Mouse (Mus musculus) spleen, postnatal 4 days (tissue): ENCODE measurements around the gene Lexm.
A peak's percentile ranks its signal among the peaks of the same experiment; 100 is the strongest.

ENCODE experiments used
- DNase-seq, 2 experiments: peaks; one replicate each; pipeline ENCODE4 v3.0.0; 2022; ENCODE audit warnings: low spot score in 2 of 2

The Lexm gene

DNA sequence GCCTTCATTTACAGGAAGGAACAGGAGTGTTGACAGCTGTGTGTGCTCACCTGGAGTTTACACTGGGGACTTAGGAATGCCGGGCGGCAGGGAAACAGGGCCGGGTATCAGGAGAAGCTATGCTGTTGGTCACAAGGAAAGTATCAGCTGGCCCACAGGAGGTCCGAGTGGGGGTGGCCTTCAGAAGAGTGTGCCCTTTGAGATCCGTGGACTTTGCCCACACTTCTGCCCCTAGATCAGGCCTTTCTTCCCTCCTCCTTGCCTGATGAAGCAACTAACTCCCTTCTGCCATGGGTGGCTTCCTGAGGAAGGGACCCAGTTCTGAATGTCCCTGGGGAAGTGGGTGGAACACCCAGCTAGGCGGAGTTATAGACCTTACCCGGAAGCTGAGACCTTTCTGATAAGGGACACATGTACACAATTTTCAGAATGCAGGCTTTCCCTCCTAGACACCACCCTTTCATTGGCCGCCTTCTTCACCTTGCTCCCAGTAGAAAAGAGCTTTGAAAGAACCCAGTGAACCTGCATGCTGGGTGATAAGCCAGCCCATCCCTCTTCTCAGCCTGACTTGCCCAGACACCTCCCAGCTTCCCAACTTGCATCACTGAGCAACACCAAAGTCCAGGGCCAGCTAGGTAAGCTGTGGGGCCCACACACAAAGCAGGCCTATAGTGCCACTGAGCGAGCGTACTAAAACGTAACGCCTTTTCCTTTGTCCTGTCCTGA, 34.5 kb downstream of the Lexm start:
- DNase-seq, result peak in 1 of 2 experiments; percentile 23

DNA sequence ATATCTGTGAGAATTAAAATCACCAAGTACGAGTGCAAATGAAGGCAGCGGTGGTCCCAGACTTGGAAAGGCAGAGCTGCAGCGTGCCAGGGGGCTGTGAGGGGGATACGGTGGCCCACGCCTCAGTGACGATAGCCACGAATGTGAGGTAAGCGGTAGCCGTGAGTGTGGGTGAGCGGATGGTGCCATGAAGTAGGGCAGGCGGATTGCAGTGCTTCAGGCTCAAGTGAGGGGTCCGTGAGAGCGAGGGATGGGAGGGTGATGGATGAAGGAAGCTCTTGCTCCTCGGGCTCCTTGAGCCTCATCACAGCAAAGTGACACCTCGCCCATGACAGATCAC, 35.2 kb downstream of the Lexm start:
- DNase-seq, result no peak

DNA sequence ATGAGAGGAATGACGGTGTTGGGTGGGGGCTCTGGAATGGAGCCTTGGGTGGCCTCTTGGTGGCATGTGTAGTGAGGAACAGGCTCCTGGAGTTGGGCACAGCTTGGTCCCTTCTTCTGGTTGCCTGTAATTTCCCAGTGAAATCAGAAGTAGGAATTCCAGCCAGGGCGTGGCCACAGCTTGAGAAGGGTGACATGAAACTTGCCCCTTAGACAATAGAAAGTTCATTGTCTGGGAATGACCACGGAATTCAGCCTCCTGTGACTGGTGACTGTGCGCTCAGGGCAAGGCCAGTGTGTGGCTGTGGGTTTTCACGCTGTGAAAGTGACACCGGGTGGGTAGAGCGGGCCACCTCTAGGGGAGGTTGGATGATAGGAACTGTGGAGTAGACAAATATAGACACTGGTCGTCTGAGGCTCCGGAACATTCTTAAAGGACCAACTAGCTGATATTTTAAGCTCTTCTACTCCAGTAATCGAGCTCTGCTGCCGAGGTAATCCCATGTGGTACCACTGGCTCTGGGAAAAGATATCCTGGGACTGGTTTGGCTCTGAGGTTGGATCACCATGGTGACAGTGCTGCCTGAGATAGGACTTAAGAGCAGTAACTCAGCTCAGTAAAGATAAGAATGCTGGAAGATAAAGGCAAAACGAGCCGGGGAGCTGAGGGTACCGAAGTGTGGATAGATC, 35.7 kb downstream of the Lexm start:
- no peak for DNase-seq

DNA sequence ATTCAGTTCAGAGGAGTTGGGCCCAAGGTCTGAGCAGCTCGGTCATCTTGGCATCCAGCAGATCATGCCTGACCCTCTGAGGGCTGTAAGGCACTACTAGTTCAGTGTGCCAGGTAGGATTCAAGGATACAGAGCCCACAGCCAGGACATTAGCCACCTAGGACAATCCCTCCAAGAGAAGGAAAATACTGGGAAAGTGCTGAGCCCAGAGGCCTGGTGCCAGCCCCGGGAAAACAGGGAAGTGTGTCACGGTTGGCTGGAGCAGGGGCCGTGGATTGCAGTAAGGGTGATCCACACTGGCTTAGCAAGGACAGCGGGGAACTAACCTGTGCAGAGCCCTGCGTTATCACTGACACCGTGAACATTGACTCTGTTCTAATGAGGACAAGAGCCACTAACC, 39.5 kb downstream of the Lexm start:
- DNase-seq, result no peak

- no peak for DNase-seq
Observed at GRCm38 (mm10) chr4:106575022-106575421, 42.0 kb downstream of the Lexm start.

DNA sequence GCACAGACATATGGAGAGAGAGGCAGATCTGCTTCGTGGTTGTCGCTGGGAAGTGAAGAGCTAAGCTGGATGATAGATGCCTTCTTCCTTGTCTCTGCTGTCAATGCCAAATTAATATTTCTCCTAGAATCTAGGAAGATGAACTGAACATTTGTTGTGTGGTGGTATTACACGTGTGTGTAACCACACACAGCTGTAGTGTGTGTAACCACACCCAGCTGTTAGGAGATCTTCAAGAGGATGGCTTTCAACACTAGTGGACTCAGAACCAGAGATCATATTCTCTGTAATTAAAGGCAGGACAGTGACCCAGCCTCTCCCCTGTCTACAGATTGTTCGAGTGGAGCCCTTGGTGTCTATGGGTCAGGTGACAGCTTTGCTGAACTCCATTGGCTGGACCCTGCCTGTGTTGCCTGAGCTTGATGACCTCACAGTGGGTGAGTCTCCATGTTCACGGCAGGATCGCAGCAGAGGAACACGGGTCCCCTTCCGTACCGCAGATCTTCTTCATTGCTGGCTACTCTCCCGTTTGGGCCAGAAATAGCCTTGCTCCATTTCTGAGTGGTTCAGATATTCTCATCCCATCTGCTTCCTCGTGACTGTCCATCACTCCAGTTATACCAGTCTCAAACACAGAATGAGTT, 45.8 kb downstream of the Lexm start:
- DNase-seq, result no peak

GRCm38 (mm10) chr4:106569680-106570079, 47.4 kb downstream of the Lexm start:
- no peak for DNase-seq

DNA sequence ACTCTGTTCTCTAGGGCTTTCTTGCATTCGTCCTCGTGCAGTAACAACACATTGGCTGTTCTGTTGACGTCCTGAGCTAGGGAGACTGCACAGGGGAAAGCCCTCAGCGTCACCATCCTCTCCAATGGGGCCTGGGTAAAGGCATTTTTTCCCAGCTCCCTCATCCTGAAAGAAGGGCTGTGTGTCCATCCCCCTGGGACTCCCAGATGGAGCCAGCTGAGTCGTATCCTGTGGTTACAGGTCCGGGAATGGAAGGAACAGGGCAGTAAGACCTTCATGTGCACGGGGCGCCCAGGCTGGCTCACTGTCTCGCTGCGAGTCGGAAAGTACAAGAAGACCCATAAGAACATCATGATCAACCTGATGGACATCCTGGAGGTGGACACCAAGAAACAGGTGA, 52.9 kb downstream of the Lexm start:
- DNase-seq, result no peak

GRCm38 (mm10) chr4:106562837-106563790, 53.9 kb downstream of the Lexm start:
- no peak for DNase-seq

DNA sequence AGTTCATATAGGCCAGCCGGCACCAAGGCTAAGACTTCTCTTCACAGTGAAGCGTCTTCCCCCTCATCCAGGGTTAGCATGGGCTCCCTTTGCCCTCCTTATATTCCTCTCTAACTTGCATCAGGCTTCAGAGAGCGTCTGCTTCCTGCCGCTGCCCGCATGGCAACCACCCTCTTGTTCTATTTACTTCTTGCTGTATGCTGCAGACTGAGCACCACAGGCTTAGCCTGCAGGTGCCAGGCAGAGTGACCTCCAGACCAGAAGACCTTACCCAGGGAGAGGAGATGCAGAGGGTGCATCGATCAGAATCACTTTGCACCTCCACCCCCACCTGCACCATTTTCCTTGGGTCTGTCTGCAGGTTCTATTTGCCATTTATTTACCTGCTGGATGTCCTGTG, 55.0 kb downstream of the Lexm start:
- no peak for DNase-seq

DNA sequence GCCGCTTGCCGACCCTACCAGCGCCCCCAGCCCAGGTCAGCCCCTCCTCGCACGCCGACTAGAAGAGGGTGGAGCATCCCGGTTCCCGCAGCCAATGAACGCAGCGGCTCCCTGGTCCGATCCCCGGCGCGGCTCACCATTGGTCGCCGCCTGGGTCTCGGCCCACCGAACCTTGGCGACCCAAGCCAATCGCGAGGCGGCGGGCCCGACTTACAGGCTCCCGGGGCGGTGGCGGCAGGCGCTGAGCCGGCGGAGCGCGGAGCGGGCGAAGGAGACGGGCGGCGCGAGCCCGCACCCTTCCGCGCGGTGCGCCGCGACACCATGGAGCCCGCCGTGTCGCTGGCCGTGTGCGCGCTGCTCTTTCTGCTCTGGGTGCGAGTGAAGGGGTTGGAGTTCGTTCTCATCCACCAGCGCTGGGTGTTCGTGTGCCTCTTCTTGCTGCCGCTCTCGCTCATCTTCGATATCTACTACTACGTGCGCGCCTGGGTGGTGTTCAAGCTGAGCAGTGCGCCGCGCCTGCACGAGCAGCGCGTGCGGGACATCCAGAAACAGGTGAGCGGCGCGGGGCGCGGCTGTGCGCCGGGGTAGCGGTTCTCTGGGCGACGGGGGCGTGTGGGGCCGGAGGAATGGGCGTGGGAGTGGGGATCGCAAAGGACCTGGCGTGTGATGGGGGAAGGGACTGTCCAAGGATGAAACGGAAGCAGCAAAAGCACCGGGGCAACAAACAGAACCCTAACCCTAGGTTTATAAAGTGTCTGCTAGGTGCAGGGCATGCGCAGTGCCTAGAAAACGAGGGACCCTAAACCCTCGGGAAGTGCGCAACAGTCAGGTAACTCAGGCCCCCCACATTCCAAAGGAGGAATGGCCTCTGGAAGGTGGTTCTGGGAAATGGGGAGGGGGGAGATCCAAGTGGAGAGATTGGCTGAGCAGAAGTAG, 55.9 kb downstream of the Lexm start, which contains the start of gene Dhcr24:
Gene Dhcr24, plus strand, starts transcription at position 193 of the 936 bp plus-strand sequence.
- peak; percentile 79 to 88 for DNase-seq

GRCm38 (mm10) chr4:106560213-106560845, 56.7 kb downstream of the Lexm start:
- no peak for DNase-seq

DNA sequence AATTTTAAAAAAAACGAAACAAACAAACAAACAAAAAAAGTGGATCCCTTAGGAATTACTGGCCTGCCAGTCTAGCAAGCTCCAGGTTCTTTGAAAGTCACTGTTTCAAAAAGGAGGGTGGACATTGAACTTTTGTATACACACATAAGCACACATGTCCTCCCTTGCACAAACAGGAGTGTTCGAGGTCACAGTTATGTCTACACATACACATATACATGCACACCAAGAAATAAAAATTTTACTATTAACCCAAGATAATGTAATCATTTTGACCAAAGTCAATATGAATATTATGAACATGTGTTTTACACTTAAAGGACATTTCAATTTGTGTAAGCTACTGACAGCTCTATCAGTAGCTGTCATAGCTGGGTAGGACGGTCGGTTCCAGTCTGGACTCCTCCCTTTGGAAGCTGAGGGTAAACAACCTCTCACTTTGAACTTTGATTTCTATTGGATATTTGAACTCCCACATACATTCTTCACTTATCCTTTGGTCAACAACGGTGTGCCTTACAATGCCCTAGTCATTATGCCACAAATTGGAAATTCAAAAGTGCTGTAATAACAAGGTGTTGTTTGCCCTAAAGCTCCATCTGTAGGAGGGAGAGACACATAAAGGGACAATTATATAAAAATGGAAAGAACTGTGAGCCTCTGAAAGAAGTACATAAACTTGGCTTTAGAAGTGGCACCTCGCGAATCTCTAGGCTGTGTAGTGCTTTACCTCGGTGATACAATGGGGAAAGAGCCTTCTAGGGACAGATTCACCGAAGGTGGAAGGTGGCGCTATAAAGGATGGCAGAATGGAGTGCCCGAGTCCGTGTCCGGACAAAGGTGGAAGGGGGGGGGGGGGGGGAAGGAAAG, 57.5 kb downstream of the Lexm start:
- DNase-seq, result no peak

DNA sequence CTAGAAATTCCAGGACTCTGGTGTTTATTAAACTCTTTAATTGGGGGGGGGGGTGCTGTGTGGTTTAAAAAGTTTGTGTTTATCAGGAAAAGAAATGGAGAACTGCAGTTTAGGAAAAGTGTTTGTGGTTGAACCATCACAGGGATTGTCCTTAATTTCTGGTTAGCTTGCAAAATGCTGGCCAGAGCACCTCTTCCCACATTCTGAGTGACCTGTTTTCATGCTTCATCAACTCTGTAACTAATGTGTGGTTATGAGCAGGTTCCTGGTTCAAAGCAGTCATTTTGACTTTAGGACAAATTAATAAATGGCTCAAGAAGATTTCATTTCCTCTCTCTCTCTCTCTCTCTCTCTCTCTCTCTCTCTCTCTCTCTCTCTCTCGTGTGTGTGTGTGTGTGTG, 59.1 kb downstream of the Lexm start:
- DNase-seq, result no peak

GRCm38 (mm10) chr4:106557262-106557661, 59.8 kb downstream of the Lexm start:
- no peak for DNase-seq

DNA sequence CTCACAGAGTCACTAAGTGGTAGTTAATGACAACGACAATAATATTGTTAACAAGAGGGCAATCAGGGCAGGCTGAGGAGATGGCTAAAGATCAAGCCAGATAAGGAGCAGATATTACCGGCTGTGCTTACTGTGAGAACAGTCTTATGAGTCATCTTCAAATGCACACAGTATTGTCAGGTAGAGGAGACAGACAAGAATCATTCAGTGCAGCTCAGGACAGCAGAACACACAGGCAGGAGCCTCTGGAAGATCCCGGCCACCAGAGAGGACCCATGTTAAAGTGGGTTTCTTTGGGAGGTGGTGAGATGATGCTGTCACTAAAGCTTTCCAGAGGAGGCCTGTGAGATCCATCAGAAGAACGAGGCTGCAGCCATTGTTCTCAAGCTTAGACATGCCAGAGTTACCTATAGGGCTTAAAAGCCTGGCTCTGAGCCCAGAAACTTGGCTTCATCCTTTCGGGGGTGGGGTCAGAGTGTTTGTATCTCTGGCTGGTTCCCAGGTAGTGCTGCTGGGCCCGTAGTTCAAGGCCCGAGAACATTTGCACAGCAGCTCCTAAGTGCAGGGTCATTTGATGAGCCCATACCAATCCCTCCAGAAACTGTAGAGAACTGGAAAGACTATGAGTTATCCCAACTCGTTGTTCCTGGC, 66.4 kb downstream of the Lexm start:
- no peak for DNase-seq

- DNase-seq, result no peak
Observed at GRCm38 (mm10) chr4:106548113-106548512, 68.9 kb downstream of the Lexm start.

DNA sequence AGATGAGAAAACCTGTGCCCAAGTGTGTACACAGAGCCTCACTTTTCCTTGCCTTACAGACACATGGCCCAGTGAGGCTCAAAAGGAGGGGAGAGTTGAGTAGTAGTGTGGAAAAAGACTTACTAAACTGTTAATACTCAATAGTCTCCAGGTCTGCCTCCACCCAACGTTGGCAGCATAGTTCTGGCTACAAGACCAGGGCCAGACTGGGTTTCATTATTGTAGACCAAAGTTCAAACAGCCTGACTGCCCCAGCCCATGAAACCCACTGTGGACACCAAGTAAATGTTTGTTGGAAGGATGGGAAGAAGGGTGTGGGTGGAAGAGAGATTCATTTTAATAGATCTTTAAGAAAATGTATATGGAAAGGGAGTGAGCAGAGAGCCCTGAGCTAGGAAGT, 70.1 kb downstream of the Lexm start:
- DNase-seq, result no peak
